Mouse (Mus musculus): Measurements from ENCODE around the gene Zfp568. TPM values are rescaled to one million over a fixed set of nuclear protein-coding genes. Genes with fewer than 3 reads are reported as not detected.

Gene Zfp568
- 10 to 100 TPM; 17.1 to 24.5 TPM for total RNA-seq (2023)

DNA sequence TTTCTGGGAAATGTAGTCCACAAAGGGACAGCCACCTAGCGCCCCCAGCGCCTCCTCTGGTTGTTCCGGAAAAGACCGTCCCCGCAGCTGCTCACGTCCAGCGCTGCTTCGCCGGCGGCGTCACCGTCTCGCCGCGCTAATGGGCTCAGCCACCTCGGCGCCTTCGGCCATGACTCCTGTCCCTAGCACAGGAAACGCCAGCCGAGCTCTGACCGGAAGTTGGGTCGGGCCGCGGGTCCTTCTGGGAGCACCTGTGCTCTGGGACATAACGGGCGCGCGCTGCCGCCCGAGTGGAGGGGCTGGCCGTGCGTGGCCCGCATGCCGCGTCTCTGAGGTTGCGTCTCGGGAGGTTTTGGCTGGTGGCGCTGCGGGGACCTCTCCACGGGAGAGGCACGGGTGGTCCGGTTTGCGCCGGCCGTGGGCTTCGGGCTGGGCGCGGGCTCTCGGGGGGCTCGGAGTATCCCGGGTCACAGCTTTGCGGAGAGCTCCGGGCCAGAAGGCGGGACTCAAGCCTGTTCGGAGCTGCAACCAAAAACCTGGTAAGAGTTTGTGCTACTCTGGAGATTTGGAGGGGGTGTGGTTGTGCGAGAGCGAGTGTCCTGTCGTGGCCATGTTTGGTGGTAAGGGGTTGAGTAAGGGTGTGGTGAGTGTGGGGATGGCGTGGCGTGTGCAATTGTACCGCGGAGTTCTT, at the start of gene Zfp568:
Gene Zfp568, plus strand, starts transcription at position 266 of the 691 bp plus-strand sequence.

GRCm38 (mm10) chr7:29953513-29954401, 30.0 kb upstream of the Zfp568 start, which contains the start of gene Zfp74:
Zfp74 (minus strand) TSS chr7:29954089.

GRCm38 (mm10) chr7:30050882-30051548, 67.3 kb downstream of the Zfp568 start, which contains the start of gene Zfp14:
Zfp14 (minus strand) TSS chr7:30051380.

GRCm38 (mm10) chr7:30072146-30073028, 88.6 kb downstream of the Zfp568 start, which contains the start of gene Zfp82:
Zfp82 (minus strand) TSS chr7:30072900.

Other genes with a start within 250 kb of the Zfp568 start
- 10 to 100 TPM; 22.8 to 26.3 TPM for gene Zfp84, start 215.4 kb upstream of the Zfp568 start, total RNA-seq (2023)
- under 1 TPM; 0.64 to 0.92 TPM for gene Zfp30, start 200.0 kb upstream of the Zfp568 start, total RNA-seq (2023)
- gene Zfp790, start 167.8 kb upstream of the Zfp568 start, total RNA-seq (2023), result 10 to 100 TPM; 12.4 to 19.6 TPM
- 1 to 10 TPM; 3.9 to 5.1 TPM for gene Zfp940, start 130.3 kb upstream of the Zfp568 start, total RNA-seq (2023)
- gene Zfp420, start 124.0 kb upstream of the Zfp568 start, total RNA-seq (2023), result 10 to 100 TPM; 14.2 to 17.1 TPM
- gene Zfp27, start 77.4 kb upstream of the Zfp568 start, total RNA-seq (2023), result 10 to 100 TPM in 1 of 2 experiments, 1 to 10 TPM in 1; 9.9 to 14.7 TPM
- 1 to 10 TPM; 6.1 to 6.6 TPM for gene Zfp383, start 75.7 kb upstream of the Zfp568 start, total RNA-seq (2023)
- 10 to 100 TPM; 10.6 to 12.3 TPM for gene Zfp74, start 29.9 kb upstream of the Zfp568 start, total RNA-seq (2023)
- 1 to 10 TPM; 4.7 to 5.9 TPM for gene Zfp14, start 67.4 kb downstream of the Zfp568 start, total RNA-seq (2023)
- 1 to 10 TPM; 5.9 to 7.3 TPM for gene Zfp82, start 88.9 kb downstream of the Zfp568 start, total RNA-seq (2023)
- gene Gm26920, start 106.5 kb downstream of the Zfp568 start, total RNA-seq (2023), result not detected
- 10 to 100 TPM in 1 of 2 experiments, 1 to 10 TPM in 1; 7.1 to 12.0 TPM for gene Zfp566, start 106.6 kb downstream of the Zfp568 start, total RNA-seq (2023)
- gene Zfp260, start 110.8 kb downstream of the Zfp568 start, total RNA-seq (2023), result 10 to 100 TPM; 33.0 to 37.9 TPM
- 10 to 100 TPM; 14.4 to 18.9 TPM for gene Zfp382, start 138.0 kb downstream of the Zfp568 start, total RNA-seq (2023)
- gene Zfp146, start 185.8 kb downstream of the Zfp568 start, total RNA-seq (2023), result 10 to 100 TPM; 50.1 to 55.0 TPM
- gene Cox7a1, start 200.2 kb downstream of the Zfp568 start, total RNA-seq (2023), result not detected
- 100 to 1,000 TPM; 183 to 185 TPM for gene Capns1, start 214.9 kb downstream of the Zfp568 start, total RNA-seq (2023)
- 10 to 100 TPM; 46.5 to 48.1 TPM for gene Polr2i, start 248.0 kb downstream of the Zfp568 start, total RNA-seq (2023)
- 10 to 100 TPM; 35.6 to 44.1 TPM for gene Tbcb, start 248.3 kb downstream of the Zfp568 start, total RNA-seq (2023)

Data from B cell, adult 67 days (primary cell).